Mouse (Mus musculus): ENCODE results near the gene Wdr93.

- TF ChIP-seq CTCF (IDR thresholded peaks at IDR 0.05; ENCODE audit: low read depth) (no peak), EP300 (IDR thresholded peaks at IDR 0.05; ENCODE audit: low read depth) (no peak)
Measured at GRCm38 (mm10) chr7:79761124-79761876, 18.3 kb downstream of the Wdr93 start.
